Mouse (Mus musculus) brain, adult 2 months (tissue): ENCODE results near the gene Smarcb1.
"Not testable (repeated sequence)": the region's sequence is repeated elsewhere in the genome, so short reads cannot be mapped to it uniquely, and the experiment has no call there.

Source experiments
- DNase-seq: peaks from one replicate; pipeline ENCODE4 v3.0.0; 2011; ENCODE audit warnings: low read depth, low spot score

The Smarcb1 gene

GRCm38 (mm10) chr10:75889406-75890153 is 31.8 kb downstream of the Smarcb1 start:
- no peak for DNase-seq

GRCm38 (mm10) chr10:75887504-75887903 is 33.9 kb downstream of the Smarcb1 start:
- not testable (repeated sequence) for DNase-seq

GRCm38 (mm10) chr10:75884742-75885141 is 36.7 kb downstream of the Smarcb1 start:
- no peak for DNase-seq

- DNase-seq: peak; percentile 93
Measured at GRCm38 (mm10) chr10:75883232-75883552, 38.2 kb downstream of the Smarcb1 start.

- DNase-seq: no peak
Measured at GRCm38 (mm10) chr10:75882433-75883231, 38.8 kb downstream of the Smarcb1 start.

- no peak for DNase-seq
Measured at GRCm38 (mm10) chr10:75881578-75882432, 39.6 kb downstream of the Smarcb1 start.

GRCm38 (mm10) chr10:75880771-75881577 is 40.4 kb downstream of the Smarcb1 start:
- no peak for DNase-seq

GRCm38 (mm10) chr10:75880351-75880750 is 41.1 kb downstream of the Smarcb1 start:
- DNase-seq: no peak

GRCm38 (mm10) chr10:75878836-75879235 is 42.6 kb downstream of the Smarcb1 start:
- DNase-seq: no peak

GRCm38 (mm10) chr10:75873543-75874170 is 47.8 kb downstream of the Smarcb1 start:
- peak; percentile 84 for DNase-seq

GRCm38 (mm10) chr10:75872915-75873542 is 48.4 kb downstream of the Smarcb1 start:
- DNase-seq: peak; percentile 98

GRCm38 (mm10) chr10:75872025-75872914 is 49.1 kb downstream of the Smarcb1 start:
- no peak for DNase-seq

- DNase-seq: no peak
Measured at GRCm38 (mm10) chr10:75861587-75861986, 59.8 kb downstream of the Smarcb1 start.

- DNase-seq: peak; percentile 23
Measured at GRCm38 (mm10) chr10:75860746-75861145, 60.7 kb downstream of the Smarcb1 start.

GRCm38 (mm10) chr10:75859786-75860470 is 61.5 kb downstream of the Smarcb1 start, which contains the start of gene Mif:
TSS of gene Mif (minus strand) at chr10:75860240.
- DNase-seq: peak; percentile 97

GRCm38 (mm10) chr10:75859107-75859746 is 62.2 kb downstream of the Smarcb1 start:
- peak; percentile 67 for DNase-seq

- DNase-seq: no peak
Measured at GRCm38 (mm10) chr10:75857598-75857997, 63.8 kb downstream of the Smarcb1 start.

- no peak for DNase-seq
Measured at GRCm38 (mm10) chr10:75856976-75857375, 64.4 kb downstream of the Smarcb1 start.
